Mouse (Mus musculus): ENCODE measurements around the gene Psmd9.

GRCm38 (mm10) chr5:123226851-123227250, 57.6 kb downstream of the Psmd9 start:
- no peak for TF ChIP-seq FLI1 (IDR thresholded peaks at IDR 0.05; ENCODE audit: low read length)
- TF ChIP-seq GATA1 (IDR thresholded peaks at IDR 0.05; ENCODE audit: borderline replicate concordance, low read length), result no peak
